Mouse (Mus musculus) limb, embryonic 12.5 days (tissue): ENCODE measurements around the gene Usp40. TPM values are rescaled to one million over a fixed set of nuclear protein-coding genes. Genes with fewer than 3 reads are reported as not detected.
"Not testable (repeated sequence)": the region's sequence is repeated elsewhere in the genome, so short reads cannot be mapped to it uniquely, and the experiment has no call there.

Experiments used
- ATAC-seq: fragments of 200-750 bp; cut with Nextera tagmentation; 2 replicates; pipeline ENCODE4 v1.8.0; 2017; ENCODE audit warnings: low read depth, moderate TSS enrichment; ENCODE audit not compliant: insufficient number of reproducible peaks, insufficient read depth, low FRiP score, low TSS enrichment
- H3K27ac ChIP-seq: fragments of 300-500 bp; sonication (generic); 2 replicates; pipeline ENCODE4 v1.5.1; 2016; ENCODE audit warnings: mild to moderate bottlenecking, moderate library complexity
- H3K27me3 ChIP-seq: fragments of 300-500 bp; sonication (generic); 2 replicates; pipeline ENCODE4 v1.6.1; 2016; ENCODE audit warnings: mild to moderate bottlenecking, moderate library complexity
- H3K36me3 ChIP-seq: fragments of 300-500 bp; sonication (generic); 2 replicates; pipeline ENCODE4 v1.6.1; 2016; ENCODE audit warnings: mild to moderate bottlenecking, moderate library complexity
- H3K4me1 ChIP-seq: fragments of 300-500 bp; sonication (generic); replicated peaks from 2 replicates; pipeline ENCODE4 v1.6.1; 2016
- H3K4me2 ChIP-seq: fragments of 300-500 bp; sonication (generic); 2 replicates; pipeline ENCODE4 v1.6.1; 2016; ENCODE audit warnings: mild to moderate bottlenecking, moderate library complexity
- H3K4me3 ChIP-seq: fragments of 300-500 bp; sonication (generic); replicated peaks from 2 replicates; pipeline ENCODE4 v1.5.1; 2016; ENCODE audit warnings: mild to moderate bottlenecking
- H3K9ac ChIP-seq: fragments of 300-500 bp; sonication (generic); replicated peaks from 2 replicates; pipeline ENCODE4 v1.6.1; 2016; ENCODE audit warnings: mild to moderate bottlenecking, moderate library complexity
- H3K9me3 ChIP-seq: fragments of 300-500 bp; sonication (generic); 2 replicates; pipeline ENCODE4 v1.6.1; 2016; ENCODE audit warnings: mild to moderate bottlenecking, moderate library complexity
- WGBS: fragments of 180-500 bp; shearing (Covaris S2); methylation state at CpG from one replicate; pipeline ENCODE4 v1.1.7; 2016; 5-methylcytosine and 5-hydroxymethylcytosine counted together
- polyA plus RNA-seq: library from polyadenylated mRNA; unstranded; fragments of >200 nt; fragmentation: Nextera tagmentation; extraction: Ambion mirVana; gene quantifications from 2 replicates; pipeline ENCODE4 v1.2.1, GENCODE M21; 2016

The Usp40 gene
- 53.4 and 57.8 TPM in 2 replicates for polyA plus RNA-seq

- Histone ChIP-seq H3K27me3 (no peaks in the 10 kb centered on the region), H3K9me3 (no peaks in the 10 kb centered on the region), H3K4me1 (no peaks in the 10 kb centered on the region), H3K4me3 (peak within 1 kb of the TSS; percentile 70), H3K9ac (peak within 1 kb of the TSS; percentile 92), H3K27ac (peak within 1 kb of the TSS; percentile 96), H3K4me2 (peak within 1 kb of the TSS; percentile 66), H3K36me3 (peaks cover 18% of the 10 kb centered on the region)
- WGBS: under 1% methylated on average over 45 of the region's 45 CpGs
- ATAC-seq: peak; percentile 93
These were observed at the start of gene Usp40 for GRCm38 (mm10) chr1:88008211-88008697. TSS of gene Usp40 (minus strand) at chr1:88008551.

GRCm38 (mm10) chr1:88055088-88055487 is 46.7 kb upstream of the Usp40 start, which contains the start of gene Ugt1a10:
TSS of gene Ugt1a10 (plus strand) at chr1:88055388.
- no peaks in the 10 kb centered on the region for H3K4me1 ChIP-seq
- ATAC-seq: no peak
- H3K27ac ChIP-seq: no peak within 1 kb of the TSS
- no peaks in the 10 kb centered on the region for H3K9me3 ChIP-seq
- no peak within 1 kb of the TSS for H3K4me3 ChIP-seq
- H3K27me3 ChIP-seq: no peaks in the 10 kb centered on the region
- no peaks in the 10 kb centered on the region for H3K36me3 ChIP-seq
- 76% methylated on average over 1 of the region's 1 CpGs for WGBS
- no peak within 1 kb of the TSS for H3K4me2 ChIP-seq
- no peak within 1 kb of the TSS for H3K9ac ChIP-seq

GRCm38 (mm10) chr1:88047408-88047807 is 39.1 kb upstream of the Usp40 start:
- not testable (repeated sequence) for H3K4me3 ChIP-seq
- WGBS: 89% methylated on average over 2 of the region's 2 CpGs

GRCm38 (mm10) chr1:88044832-88045437 is 36.6 kb upstream of the Usp40 start:
- H3K9me3 ChIP-seq, H3K9ac ChIP-seq, ATAC-seq, H3K4me1 ChIP-seq, H3K27me3 ChIP-seq, H3K36me3 ChIP-seq, H3K4me3 ChIP-seq, H3K4me2 ChIP-seq, H3K27ac ChIP-seq: not testable (repeated sequence)
- 71% methylated on average over 4 of the region's 5 CpGs for WGBS

More at GRCm38 (mm10) chr1:88047408-88047807, 39.1 kb upstream of the Usp40 start:
- not testable (repeated sequence) for H3K9ac ChIP-seq, H3K9me3 ChIP-seq, H3K4me1 ChIP-seq, H3K27ac ChIP-seq, H3K4me2 ChIP-seq, H3K36me3 ChIP-seq, ATAC-seq, H3K27me3 ChIP-seq

GRCm38 (mm10) chr1:88043044-88043443 is 34.7 kb upstream of the Usp40 start:
- H3K9ac ChIP-seq, H3K4me3 ChIP-seq, ATAC-seq, H3K27ac ChIP-seq, H3K4me2 ChIP-seq, H3K4me1 ChIP-seq, H3K36me3 ChIP-seq, H3K9me3 ChIP-seq, H3K27me3 ChIP-seq: not testable (repeated sequence)
- 86% methylated on average over 1 of the region's 2 CpGs for WGBS

- ATAC-seq, H3K27ac ChIP-seq, H3K9me3 ChIP-seq, H3K4me3 ChIP-seq, H3K4me1 ChIP-seq, H3K9ac ChIP-seq, H3K27me3 ChIP-seq, H3K36me3 ChIP-seq, H3K4me2 ChIP-seq: not testable (repeated sequence)
- WGBS: 76% methylated on average over 3 of the region's 3 CpGs
These were observed 16.9 kb upstream of the Usp40 start for GRCm38 (mm10) chr1:88025244-88025643.

- Histone ChIP-seq H3K27ac (no peak overlapping the region), H3K9me3 (peaks cover 10% of the 10 kb centered on the region), H3K4me1 (no peaks in the 10 kb centered on the region), H3K4me2 (no peak overlapping the region), H3K27me3 (no peaks in the 10 kb centered on the region), H3K4me3 (no peak overlapping the region), H3K36me3 (no peaks in the 10 kb centered on the region), H3K9ac (no peak overlapping the region)
- no peak for ATAC-seq
- WGBS: 93% methylated on average over 6 of the region's 6 CpGs
These were observed 7.0 kb upstream of the Usp40 start for GRCm38 (mm10) chr1:88015371-88015770.

GRCm38 (mm10) chr1:88014671-88015070 is 6.3 kb upstream of the Usp40 start:
- 95% methylated on average over 4 of the region's 4 CpGs for WGBS
- Histone ChIP-seq H3K9ac (no peak overlapping the region), H3K27ac (no peak overlapping the region), H3K4me3 (no peak overlapping the region), H3K27me3 (no peaks in the 10 kb centered on the region), H3K9me3 (peaks cover 10% of the 10 kb centered on the region), H3K4me1 (no peaks in the 10 kb centered on the region), H3K4me2 (no peak overlapping the region), H3K36me3 (no peaks in the 10 kb centered on the region)
- ATAC-seq: no peak

GRCm38 (mm10) chr1:88014194-88014593 is 5.8 kb upstream of the Usp40 start:
- no peak overlapping the region for H3K27ac ChIP-seq
- H3K9me3 ChIP-seq: peaks cover 10% of the 10 kb centered on the region
- WGBS: 93% methylated on average over 4 of the region's 4 CpGs
- H3K27me3 ChIP-seq: no peaks in the 10 kb centered on the region
- no peak overlapping the region for H3K4me2 ChIP-seq
- no peaks in the 10 kb centered on the region for H3K36me3 ChIP-seq
- H3K4me1 ChIP-seq: no peaks in the 10 kb centered on the region
- H3K9ac ChIP-seq: no peak overlapping the region
- no peak for ATAC-seq
- H3K4me3 ChIP-seq: no peak overlapping the region

GRCm38 (mm10) chr1:88013726-88014125 is 5.4 kb upstream of the Usp40 start:
- H3K27me3 ChIP-seq: no peaks in the 10 kb centered on the region
- H3K27ac ChIP-seq: no peak overlapping the region
- WGBS: 84% methylated on average over 3 of the region's 3 CpGs
- H3K36me3 ChIP-seq: no peaks in the 10 kb centered on the region
- no peaks in the 10 kb centered on the region for H3K4me1 ChIP-seq
- peaks cover 10% of the 10 kb centered on the region for H3K9me3 ChIP-seq
- no peak overlapping the region for H3K4me2 ChIP-seq
- ATAC-seq: no peak
- no peak overlapping the region for H3K9ac ChIP-seq
- no peak overlapping the region for H3K4me3 ChIP-seq

GRCm38 (mm10) chr1:88009521-88009920 is 1.2 kb upstream of the Usp40 start:
- Histone ChIP-seq H3K4me2 (no peak overlapping the region), H3K9me3 (no peaks in the 10 kb centered on the region; the same call in 1 of the 2 replicates), H3K36me3 (peaks cover 10% of the 10 kb centered on the region), H3K4me1 (no peaks in the 10 kb centered on the region), H3K9ac (no peak overlapping the region), H3K27me3 (no peaks in the 10 kb centered on the region), H3K27ac (no peak overlapping the region), H3K4me3 (no peak overlapping the region)
- ATAC-seq: no peak
- 80% methylated on average over 3 of the region's 3 CpGs for WGBS

GRCm38 (mm10) chr1:88008735-88009134 is 384 bp upstream of the Usp40 start:
- Histone ChIP-seq H3K4me1 (no peaks in the 10 kb centered on the region), H3K4me2 (peak overlapping the region; percentile 66), H3K36me3 (peaks cover 14% of the 10 kb centered on the region), H3K9me3 (no peaks in the 10 kb centered on the region), H3K27ac (peak overlapping the region; percentile 18), H3K4me3 (peak overlapping the region; percentile 70), H3K9ac (no peak overlapping the region), H3K27me3 (no peaks in the 10 kb centered on the region)
- ATAC-seq: no peak; the same call in 1 of the 2 replicates
- 53% methylated on average over 4 of the region's 4 CpGs for WGBS
